Mouse (Mus musculus): ENCODE measurements around the gene Tnfrsf19.

Tnfrsf19 gene

GRCm38 (mm10) chr14:61020968-61021367 lies 25.3 kb downstream of the Tnfrsf19 start:
- DNase-seq (ENCODE audit: low spot score), result no peak

GRCm38 (mm10) chr14:61019880-61020279 lies 26.4 kb downstream of the Tnfrsf19 start:
- DNase-seq (ENCODE audit: low spot score), result no peak

- no peak for DNase-seq (ENCODE audit: low spot score)
Measured at GRCm38 (mm10) chr14:61014544-61014943, 31.7 kb downstream of the Tnfrsf19 start.

GRCm38 (mm10) chr14:61012397-61012931 lies 33.8 kb downstream of the Tnfrsf19 start:
- DNase-seq (ENCODE audit: low spot score), result peak; percentile 67

GRCm38 (mm10) chr14:61011621-61012174 lies 34.6 kb downstream of the Tnfrsf19 start:
- no peak for DNase-seq (ENCODE audit: low spot score)

- no peak for DNase-seq (ENCODE audit: low spot score)
Measured at GRCm38 (mm10) chr14:61005127-61005837, 41.0 kb downstream of the Tnfrsf19 start.

- no peak for DNase-seq (ENCODE audit: low spot score)
Measured at GRCm38 (mm10) chr14:61003676-61004075, 42.6 kb downstream of the Tnfrsf19 start.

GRCm38 (mm10) chr14:61000072-61000471 lies 46.2 kb downstream of the Tnfrsf19 start:
- no peak for DNase-seq (ENCODE audit: low spot score)

GRCm38 (mm10) chr14:60996556-60996955 lies 49.7 kb downstream of the Tnfrsf19 start:
- DNase-seq (ENCODE audit: low spot score), result no peak

- DNase-seq (ENCODE audit: low spot score), result no peak
Measured at GRCm38 (mm10) chr14:60993506-60993905, 52.8 kb downstream of the Tnfrsf19 start.

GRCm38 (mm10) chr14:60993092-60993491 lies 53.2 kb downstream of the Tnfrsf19 start:
- DNase-seq (ENCODE audit: low spot score), result no peak

- no peak for DNase-seq (ENCODE audit: low spot score)
Measured at GRCm38 (mm10) chr14:60992144-60992543, 54.1 kb downstream of the Tnfrsf19 start.

GRCm38 (mm10) chr14:60988228-60988627 lies 58.1 kb downstream of the Tnfrsf19 start:
- no peak for DNase-seq (ENCODE audit: low spot score)

- no peak for DNase-seq (ENCODE audit: low spot score)
Measured at GRCm38 (mm10) chr14:60986926-60987325, 59.4 kb downstream of the Tnfrsf19 start.

GRCm38 (mm10) chr14:60985077-60985476 lies 61.2 kb downstream of the Tnfrsf19 start:
- DNase-seq (ENCODE audit: low spot score), result no peak

GRCm38 (mm10) chr14:60984266-60984665 lies 62.0 kb downstream of the Tnfrsf19 start:
- no peak for DNase-seq (ENCODE audit: low spot score)

GRCm38 (mm10) chr14:60982126-60982525 lies 64.2 kb downstream of the Tnfrsf19 start:
- DNase-seq (ENCODE audit: low spot score), result no peak

- DNase-seq (ENCODE audit: low spot score), result no peak
Measured at GRCm38 (mm10) chr14:60980244-60980887, 65.9 kb downstream of the Tnfrsf19 start.

- no peak for DNase-seq (ENCODE audit: low spot score)
Measured at GRCm38 (mm10) chr14:60978129-60978528, 68.2 kb downstream of the Tnfrsf19 start.

- no peak for DNase-seq (ENCODE audit: low spot score)
Measured at GRCm38 (mm10) chr14:60976231-60976630, 70.1 kb downstream of the Tnfrsf19 start.

- DNase-seq (ENCODE audit: low spot score), result no peak
Measured at GRCm38 (mm10) chr14:60975736-60976135, 70.6 kb downstream of the Tnfrsf19 start.

- no peak for DNase-seq (ENCODE audit: low spot score)
Measured at GRCm38 (mm10) chr14:60970961-60971360, 75.3 kb downstream of the Tnfrsf19 start.

- DNase-seq (ENCODE audit: low spot score), result no peak
Measured at GRCm38 (mm10) chr14:60966061-60966460, 80.2 kb downstream of the Tnfrsf19 start.

Measured in T-cell, adult 2 months (primary cell).